Comparison of ENCODE assay signal across 17 mouse cellular contexts in genomic region chr5:110497556-110497955, GRCm38 (mm10). TPM values are rescaled to one million over a fixed set of nuclear protein-coding genes. Genes with fewer than 3 reads are reported as not detected.
DNase-seq lines count a peak whose midpoint lies in the region; ATAC-seq lines count a peak whose summit lies in the region.
"Had no signal": no experiment of that assay in that cellular context is flagged by ENCODE, and none has a peak within 500 bp of the region (broad histone marks: within the 10 kb centered on the region; RNA-seq: fewer than 3 reads in every experiment).

No protein-coding gene starts in this region.

- no peak for ATAC-seq in heart, embryonic 11.5 days (replicated peaks; ENCODE audit: insufficient number of reproducible peaks, low FRiP score, low TSS enrichment)
- ATAC-seq in megakaryocyte progenitor cell, adult 5-6 weeks (replicated peaks; ENCODE audit: poor library complexity): no peak
- ATAC-seq in intestine, embryonic 15.5 days: no peak
- ATAC-seq in CD4-positive, CD25-positive, alpha-beta regulatory T cell, adult 4 months: no peak
- ATAC-seq: hindbrain, postnatal 0 days had no signal

- H3K4me2 ChIP-seq in heart, embryonic 11.5 days: no peak overlapping the region
- H3K4me2 ChIP-seq in intestine, embryonic 15.5 days (replicated peaks): no peak overlapping the region
- H3K4me2 ChIP-seq: embryonic facial prominence, embryonic 12.5 days; forebrain, embryonic 12.5 days; neural tube, embryonic 12.5 days; stomach, embryonic 15.5 days had no signal

- H3K4me3 ChIP-seq in heart, embryonic 11.5 days (ENCODE audit: low read depth, low read length): no peak overlapping the region
- H3K4me3 ChIP-seq in intestine, embryonic 15.5 days (replicated peaks): no peak overlapping the region
- H3K4me3 ChIP-seq: embryonic facial prominence, embryonic 12.5 days; forebrain, embryonic 12.5 days; neural tube, embryonic 12.5 days; stomach, embryonic 15.5 days had no signal

- H3K27ac ChIP-seq in heart, embryonic 11.5 days (ENCODE audit: low read depth, low read length): no peak overlapping the region
- H3K27ac ChIP-seq in intestine, embryonic 15.5 days: no peak overlapping the region
- H3K27ac ChIP-seq: embryonic facial prominence, embryonic 12.5 days; forebrain, embryonic 12.5 days; hindbrain, postnatal 0 days; neural tube, embryonic 12.5 days; stomach, embryonic 15.5 days had no signal

- peaks cover 11% of the 10 kb centered on the region for H3K27me3 ChIP-seq in heart, embryonic 11.5 days (ENCODE audit: control insufficient read depth, insufficient read depth, low read length)
- H3K27me3 ChIP-seq in intestine, embryonic 15.5 days (replicated peaks): no peaks in the 10 kb centered on the region
- H3K27me3 ChIP-seq: embryonic facial prominence, embryonic 12.5 days; neural tube, embryonic 12.5 days; stomach, embryonic 15.5 days had no signal

- no peaks in the 10 kb centered on the region for H3K36me3 ChIP-seq in heart, embryonic 11.5 days (ENCODE audit: control insufficient read depth, insufficient read depth, low read length)
- no peaks in the 10 kb centered on the region for H3K36me3 ChIP-seq in intestine, embryonic 15.5 days
- H3K36me3 ChIP-seq: embryonic facial prominence, embryonic 12.5 days; forebrain, embryonic 12.5 days; neural tube, embryonic 12.5 days; stomach, embryonic 15.5 days had no signal

- WGBS in heart, embryonic 11.5 days (ENCODE audit: insufficient replicate concordance): 58% methylated on average over 5 of the region's 5 CpGs
- 74% methylated on average over 5 of the region's 5 CpGs for WGBS in intestine, embryonic 15.5 days

- no peak overlapping the region for H3K9ac ChIP-seq in heart, embryonic 11.5 days (ENCODE audit: low read depth, low read length)
- no peak overlapping the region for H3K9ac ChIP-seq in intestine, embryonic 15.5 days
- H3K9ac ChIP-seq: embryonic facial prominence, embryonic 12.5 days; forebrain, embryonic 12.5 days; neural tube, embryonic 12.5 days; stomach, embryonic 15.5 days had no signal

- no peaks in the 10 kb centered on the region for H3K9me3 ChIP-seq in heart, embryonic 11.5 days (replicated peaks; ENCODE audit: control insufficient read depth, low read length)
- H3K9me3 ChIP-seq in intestine, embryonic 15.5 days: no peaks in the 10 kb centered on the region
- H3K9me3 ChIP-seq: embryonic facial prominence, embryonic 12.5 days; forebrain, embryonic 12.5 days; neural tube, embryonic 12.5 days; stomach, embryonic 15.5 days had no signal

- DNase-seq in heart, adult 8-10 months (ENCODE audit: low spot score): peak; percentile 46
- DNase-seq in NIH3T3 (ENCODE audit: low read depth): peak; percentile 66
- peak; percentile 33 to 37 for DNase-seq in cerebellum, adult 18-20 months
- DNase-seq in gastrocnemius, postnatal 25 days: peak; percentile 30
- DNase-seq: kidney, postnatal 10 days; midbrain, embryonic 14.5 days; right cerebral cortex, postnatal 14 days had no signal

- no peaks in the 10 kb centered on the region for H3K4me1 ChIP-seq in heart, embryonic 11.5 days (ENCODE audit: control insufficient read depth, insufficient read depth, low read length)
- no peaks in the 10 kb centered on the region for H3K4me1 ChIP-seq in intestine, embryonic 15.5 days (replicated peaks)
- H3K4me1 ChIP-seq: embryonic facial prominence, embryonic 12.5 days; stomach, embryonic 15.5 days had no signal

RNA-seq across cellular contexts. Expression of gene Galnt9, which starts 46.6 kb away (rescaled TPM):
- not detected for total RNA-seq in heart, adult 8-10 months (2022)
- polyA plus RNA-seq in heart, embryonic 11.5 days (2014; fragmentation: Nextera tagmentation; extraction: Ambion mirVana): not detected in 2 replicates
- total RNA-seq in gastrocnemius, postnatal 25 days (2021): not detected
- 0.39 TPM in 1 of 2 replicates, not detected in the other for total RNA-seq in megakaryocyte progenitor cell, adult 5-6 weeks (2015)
- total RNA-seq in megakaryocyte progenitor cell, adult 5-6 weeks (2017): 0.12 TPM in 1 of 2 replicates, not detected in the other
- polyA plus RNA-seq in intestine, embryonic 15.5 days (2015; fragmentation: Nextera tagmentation; extraction: Ambion mirVana): 0.36 and 0.53 TPM in 2 replicates
- 1 to 10 TPM; 4.0 to 7.2 TPM for polyA plus RNA-seq in CD4-positive, CD25-positive, alpha-beta regulatory T cell, adult 4 months (2017; shearing (Covaris generic))
- total RNA-seq: liver, adult 2 months had no signal

RNA-seq across cellular contexts. Expression of gene Fbrsl1, which starts 49.3 kb away (rescaled TPM):
- total RNA-seq in heart, adult 8-10 months (2022): 10 to 100 TPM; 44.1 to 53.9 (median 46.1) TPM
- 8.1 and 10.2 TPM in 2 replicates for polyA plus RNA-seq in heart, embryonic 11.5 days (2014; fragmentation: Nextera tagmentation; extraction: Ambion mirVana)
- total RNA-seq in gastrocnemius, postnatal 25 days (2021): 10 to 100 TPM; 23.6 to 32.1 TPM
- total RNA-seq in megakaryocyte progenitor cell, adult 5-6 weeks (2015): 21.3 and 35.4 TPM in 2 replicates
- total RNA-seq in megakaryocyte progenitor cell, adult 5-6 weeks (2017): 9.3 and 12.2 TPM in 2 replicates
- polyA plus RNA-seq in intestine, embryonic 15.5 days (2015; fragmentation: Nextera tagmentation; extraction: Ambion mirVana): 9.6 and 11.2 TPM in 2 replicates
- polyA plus RNA-seq in CD4-positive, CD25-positive, alpha-beta regulatory T cell, adult 4 months (2017; shearing (Covaris generic)): 1 to 10 TPM; 4.2 to 7.2 TPM
